ENCODE assay signal across 8 mouse cellular contexts in genomic region chr6:47954425-47954824, GRCm38 (mm10). TPM values are rescaled to one million over a fixed set of nuclear protein-coding genes. Genes with fewer than 3 reads are reported as not detected.
DNase-seq lines count a peak whose midpoint lies in the region; ATAC-seq lines count a peak whose summit lies in the region.
"Had no signal": no experiment of that assay in that cellular context is flagged by ENCODE, and none has a peak within 500 bp of the region (broad histone marks: within the 10 kb centered on the region; RNA-seq: fewer than 3 reads in every experiment).

No protein-coding gene starts in this region.

- ATAC-seq in neural tube, embryonic 11.5 days (ENCODE audit: insufficient read depth, low FRiP score, low TSS enrichment), result no peak
- ATAC-seq in hindbrain, embryonic 12.5 days (ENCODE audit: low FRiP score), result no peak
- ATAC-seq in liver, embryonic 16.5 days (ENCODE audit: low read depth), result no peak

- H3K4me3 ChIP-seq in neural tube, embryonic 11.5 days (ENCODE audit: low read depth, low read length), result no peak overlapping the region
- peak overlapping the region; percentile 47; the same call in 1 of the 2 replicates for H3K4me3 ChIP-seq in hindbrain, embryonic 12.5 days
- H3K4me3 ChIP-seq in liver, embryonic 16.5 days (ENCODE audit: low read depth, low read length), result no peak overlapping the region; the same call in 1 of the 2 replicates

- H3K4me1 ChIP-seq in neural tube, embryonic 11.5 days (ENCODE audit: control insufficient read depth, insufficient read depth, low read length), result no peaks in the 10 kb centered on the region
- 0 out of 2 replicates have a peak, but pooled peaks cover 4% of the 10 kb centered on the region for H3K4me1 ChIP-seq in hindbrain, embryonic 12.5 days
- peaks cover 16% of the 10 kb centered on the region for H3K4me1 ChIP-seq in liver, embryonic 16.5 days (ENCODE audit: control insufficient read depth, low read depth, low read length)

- H3K9me3 ChIP-seq in neural tube, embryonic 11.5 days (ENCODE audit: control insufficient read depth, low read length), result no peaks in the 10 kb centered on the region
- no peaks in the 10 kb centered on the region for H3K9me3 ChIP-seq in hindbrain, embryonic 12.5 days (replicated peaks)
- no peaks in the 10 kb centered on the region for H3K9me3 ChIP-seq in liver, embryonic 16.5 days (replicated peaks; ENCODE audit: control insufficient read depth, low read length)

- H3K27me3 ChIP-seq in neural tube, embryonic 11.5 days (ENCODE audit: control insufficient read depth, insufficient read depth, low read length), result no peaks in the 10 kb centered on the region
- H3K27me3 ChIP-seq in hindbrain, embryonic 12.5 days, result peaks cover 3% of the 10 kb centered on the region; the same call in 1 of the 2 replicates
- H3K27me3 ChIP-seq in liver, embryonic 16.5 days (ENCODE audit: control insufficient read depth, insufficient read depth, low read depth, low read length), result no peaks in the 10 kb centered on the region
- H3K27me3 ChIP-seq: Patski had no signal

- H3K4me2 ChIP-seq in neural tube, embryonic 11.5 days (ENCODE audit: low read depth), result peak overlapping the region; percentile 81
- H3K4me2 ChIP-seq in hindbrain, embryonic 12.5 days (replicated peaks), result peak overlapping the region; percentile 70
- H3K4me2 ChIP-seq in liver, embryonic 16.5 days (ENCODE audit: low read depth, low read length), result peak overlapping the region; percentile 89

- H3K27ac ChIP-seq in neural tube, embryonic 11.5 days (ENCODE audit: low read depth, low read length), result no peak overlapping the region
- no peak overlapping the region for H3K27ac ChIP-seq in hindbrain, embryonic 12.5 days
- no peak overlapping the region for H3K27ac ChIP-seq in liver, embryonic 16.5 days (ENCODE audit: low read length)

- no peaks in the 10 kb centered on the region for H3K36me3 ChIP-seq in neural tube, embryonic 11.5 days (ENCODE audit: control insufficient read depth, insufficient read depth, low read length)
- 0 out of 2 replicates have a peak, but pooled peaks cover 17% of the 10 kb centered on the region for H3K36me3 ChIP-seq in hindbrain, embryonic 12.5 days
- no peaks in the 10 kb centered on the region for H3K36me3 ChIP-seq in liver, embryonic 16.5 days (ENCODE audit: control insufficient read depth, insufficient read depth)

- WGBS in neural tube, embryonic 11.5 days, result 93% methylated on average over 3 of the region's 3 CpGs
- 90% methylated on average over 3 of the region's 3 CpGs for WGBS in hindbrain, embryonic 12.5 days
- 51% methylated on average over 3 of the region's 3 CpGs for WGBS in liver, embryonic 16.5 days (ENCODE audit: insufficient replicate concordance)

- H3K9ac ChIP-seq in neural tube, embryonic 11.5 days (ENCODE audit: low read length), result no peak overlapping the region
- H3K9ac ChIP-seq in hindbrain, embryonic 12.5 days, result no peak overlapping the region
- no peak overlapping the region for H3K9ac ChIP-seq in liver, embryonic 16.5 days (ENCODE audit: low read depth, low read length)

- DNase-seq in neural tube, embryonic 11.5 days (ENCODE audit: low spot score), result no peak
- no peak for DNase-seq in neural tube, embryonic 10.5 days (ENCODE audit: extremely low spot score, low spot score)
- DNase-seq in embryo, embryonic 10 days (ENCODE audit: low spot score), result no peak
- DNase-seq in urinary bladder, postnatal 14 days (ENCODE audit: low spot score), result no peak
- no peak for DNase-seq in layer of hippocampus, adult 18-20 months (ENCODE audit: low spot score in 2 of 2)

RNA-seq across cellular contexts. Expression of gene Zfp956, which starts 1.2 kb away (rescaled TPM):
- 7.7 and 9.1 TPM in 2 replicates for polyA plus RNA-seq in neural tube, embryonic 11.5 days (2014; fragmentation: Nextera tagmentation; extraction: Ambion mirVana)
- polyA plus RNA-seq in hindbrain, embryonic 12.5 days (2016; fragmentation: Nextera tagmentation; extraction: Ambion mirVana), result 11.6 and 12.6 TPM in 2 replicates
- 1.9 and 2.2 TPM in 2 replicates for polyA plus RNA-seq in liver, embryonic 16.5 days (2015; fragmentation: Nextera tagmentation; extraction: Ambion mirVana)
- total RNA-seq in layer of hippocampus, adult 18-20 months (2021), result 10 to 100 TPM; 22.2 to 25.7 TPM

RNA-seq across cellular contexts. Expression of gene Zfp212, which starts 34.1 kb away (rescaled TPM):
- polyA plus RNA-seq in neural tube, embryonic 11.5 days (2014; fragmentation: Nextera tagmentation; extraction: Ambion mirVana), result 14.2 and 15.4 TPM in 2 replicates
- polyA plus RNA-seq in hindbrain, embryonic 12.5 days (2016; fragmentation: Nextera tagmentation; extraction: Ambion mirVana), result 19.7 and 20.7 TPM in 2 replicates
- 5.6 and 6.0 TPM in 2 replicates for polyA plus RNA-seq in liver, embryonic 16.5 days (2015; fragmentation: Nextera tagmentation; extraction: Ambion mirVana)
- total RNA-seq in layer of hippocampus, adult 18-20 months (2021), result 10 to 100 TPM; 19.7 to 20.2 TPM
